Mouse (Mus musculus) liver, adult 2 months (tissue): ENCODE measurements at regions not wholly inside any gene's neighbourhood (a gene's known extent, or its start where the extent isn't known, plus 50 kb on each side); places are given as distances from the start of the nearest gene placed in this dataset.

Source experiments
- CTCF ChIP-seq: fragments of 200-500 bp; IDR thresholded peaks from 2 replicates; pipeline ENCODE4 v1.5.1; 2011; ENCODE audit warnings: low read depth, low read length, control low read depth
- POLR2A ChIP-seq: fragments of 200-500 bp; IDR thresholded peaks from 2 replicates; pipeline ENCODE4 v1.6.1; 2011; ENCODE audit warnings: low read length, control low read depth; ENCODE audit not compliant: insufficient read depth; ENCODE audit errors: extremely low read depth

DNA sequence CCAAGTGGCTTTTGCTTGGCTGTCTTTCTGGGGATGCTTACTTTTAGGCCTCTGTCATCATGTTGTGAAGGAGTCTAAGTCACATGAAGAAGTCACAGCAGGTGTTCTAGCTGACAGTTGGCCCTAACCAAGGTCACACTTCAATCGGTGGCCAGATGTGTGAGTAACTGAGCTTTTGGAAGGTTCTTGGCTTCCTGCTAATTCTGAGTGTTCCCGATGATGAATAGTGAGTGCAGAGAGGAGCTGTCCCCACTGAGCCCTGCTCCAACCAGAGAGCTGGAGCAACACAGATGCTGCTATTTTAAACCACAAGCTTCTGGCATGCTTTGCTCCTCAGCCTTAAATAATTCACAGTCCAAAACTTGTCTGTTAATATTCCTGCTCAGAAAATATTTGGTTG, 1966.6 kb downstream of the 9330182O14Rik start:
- TF ChIP-seq CTCF (no peak), POLR2A (no peak)
